Mouse (Mus musculus) monocyte, adult 5-6 weeks (primary cell): ENCODE measurements around the gene N4bp1. TPM values are rescaled to one million over a fixed set of nuclear protein-coding genes. Genes with fewer than 3 reads are reported as not detected.
A peak's percentile ranks its signal among the peaks of the same experiment; 100 is the strongest.

ENCODE experiments used
- ATAC-seq: fragments of 153-309, 156-312 bp; replicated peaks from 2 replicates; pipeline ENCODE4 v1.8.0; 2017; ENCODE audit warnings: mild to moderate bottlenecking; ENCODE audit not compliant: low TSS enrichment, insufficient number of reproducible peaks, severe bottlenecking, poor library complexity, low FRiP score
- total RNA-seq: library from RNA; stranded (forward); fragments of 200-1000, 200-491, 200-594 nt; gene quantifications from 3 replicates; pipeline ENCODE4 v1.2.3, GENCODE M21; 2017

The N4bp1 gene
- total RNA-seq, 1 experiment from 2014 or later, result 50.6 TPM

DNA sequence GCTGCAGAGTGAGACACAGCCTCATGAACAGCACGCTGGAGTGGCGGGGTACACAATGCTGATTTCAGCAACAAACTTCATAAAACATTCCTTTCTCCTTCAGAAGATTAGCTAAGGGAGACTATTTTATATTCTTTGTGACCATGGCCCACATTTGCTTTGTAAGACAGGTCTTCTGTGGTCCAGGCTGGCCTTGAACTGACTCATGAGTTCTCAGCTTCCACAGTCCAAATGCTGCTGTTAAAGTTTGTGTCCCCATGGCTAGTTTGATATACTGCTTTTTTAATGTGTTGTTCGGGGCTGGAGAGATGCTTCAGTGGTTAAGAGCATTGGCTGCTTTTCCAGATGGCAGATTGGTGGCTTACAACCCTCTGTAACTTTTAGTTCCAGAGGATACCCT, 17.0 kb downstream of the N4bp1 start:
- no peak for ATAC-seq

DNA sequence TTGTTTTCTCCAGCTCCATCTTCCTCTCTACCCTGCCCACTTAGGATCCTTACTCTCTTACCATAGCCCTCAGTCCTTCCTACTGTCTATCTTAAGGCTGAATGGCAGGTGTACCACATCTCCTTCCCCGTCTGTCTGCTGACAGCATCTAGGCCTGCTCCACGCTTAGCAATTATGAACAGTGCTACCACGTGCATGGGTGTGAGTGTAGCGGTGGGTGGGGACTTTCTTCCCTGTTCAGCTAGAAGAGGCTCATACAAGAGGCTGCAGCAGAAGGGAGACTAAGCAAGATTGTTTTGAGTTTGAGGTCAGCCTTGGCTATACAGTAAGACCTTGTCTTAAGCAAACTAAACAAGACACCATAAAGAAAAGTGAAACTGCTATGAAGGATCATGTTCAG, 20.3 kb downstream of the N4bp1 start:
- no peak for ATAC-seq

DNA sequence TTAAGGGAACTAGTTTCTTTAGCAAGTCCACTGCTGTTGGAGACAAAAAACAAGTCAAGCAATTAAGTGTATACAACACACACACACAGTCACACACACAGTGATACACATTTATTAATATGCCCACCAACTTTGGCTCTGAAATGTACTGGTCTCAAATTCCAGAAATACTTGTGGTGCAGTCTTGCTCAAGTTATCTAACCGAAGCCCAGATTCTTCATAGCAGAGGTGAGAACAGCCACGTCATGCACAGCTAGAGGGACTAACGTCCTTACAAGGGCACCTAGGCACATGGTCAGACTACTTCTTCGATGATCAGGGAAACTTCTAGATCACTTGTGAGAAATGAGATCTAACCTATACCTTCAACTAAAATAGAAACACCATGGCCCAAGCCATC, 22.2 kb downstream of the N4bp1 start:
- no peak for ATAC-seq

DNA sequence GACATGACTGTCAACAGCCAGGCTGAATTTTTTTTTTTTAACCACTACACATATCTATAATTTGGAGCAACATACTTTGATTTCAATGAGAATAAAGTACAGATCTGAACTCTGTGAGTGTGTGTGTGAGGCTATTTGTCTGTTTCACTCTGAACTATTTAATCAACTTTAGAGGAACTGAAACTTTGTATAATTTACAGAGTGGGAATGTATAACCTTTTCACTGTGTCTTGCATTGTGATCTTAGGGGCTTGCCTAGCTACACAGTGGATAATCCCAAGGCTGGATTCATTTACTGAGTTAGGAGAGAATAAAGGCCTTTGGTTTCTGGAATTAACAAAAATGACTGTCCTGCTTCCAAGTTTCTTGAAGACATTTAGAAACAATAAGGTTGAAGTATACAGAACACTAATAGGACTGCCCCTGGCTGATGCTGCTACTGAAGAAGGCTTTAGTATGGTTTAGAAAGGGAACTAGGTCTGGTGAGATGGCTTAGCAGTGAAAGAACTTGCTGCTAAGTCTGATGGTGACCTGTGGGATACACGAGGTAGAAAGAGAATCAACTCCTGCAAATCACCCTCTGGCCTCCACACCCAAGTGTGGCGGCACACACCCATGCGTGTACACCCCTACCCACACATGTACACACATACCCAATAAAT, 22.8 kb downstream of the N4bp1 start:
- 0 out of 2 replicates have a peak, but pooled peaks have one; percentile 29 for ATAC-seq

DNA sequence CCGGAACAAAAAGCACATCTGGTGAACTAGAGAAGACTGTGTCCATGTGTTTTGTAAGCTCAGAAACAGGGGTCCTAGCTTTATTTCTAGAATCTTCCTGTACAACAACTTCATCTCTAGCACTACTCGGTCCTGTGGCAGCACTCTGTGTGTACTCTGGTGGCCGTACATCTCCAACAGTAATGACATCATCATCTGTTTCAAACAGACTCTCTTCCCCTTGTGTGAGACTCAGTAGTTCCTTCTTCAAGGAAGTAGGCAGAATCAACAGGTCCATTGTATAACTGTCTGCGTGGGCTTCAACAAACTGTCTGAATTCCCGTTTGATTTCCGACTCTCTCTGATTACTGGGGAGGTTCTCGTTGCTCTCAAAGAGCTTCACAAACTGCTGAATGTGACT, 23.5 kb downstream of the N4bp1 start:
- ATAC-seq, result peak; percentile 51; the same call in 1 of the 2 replicates

DNA sequence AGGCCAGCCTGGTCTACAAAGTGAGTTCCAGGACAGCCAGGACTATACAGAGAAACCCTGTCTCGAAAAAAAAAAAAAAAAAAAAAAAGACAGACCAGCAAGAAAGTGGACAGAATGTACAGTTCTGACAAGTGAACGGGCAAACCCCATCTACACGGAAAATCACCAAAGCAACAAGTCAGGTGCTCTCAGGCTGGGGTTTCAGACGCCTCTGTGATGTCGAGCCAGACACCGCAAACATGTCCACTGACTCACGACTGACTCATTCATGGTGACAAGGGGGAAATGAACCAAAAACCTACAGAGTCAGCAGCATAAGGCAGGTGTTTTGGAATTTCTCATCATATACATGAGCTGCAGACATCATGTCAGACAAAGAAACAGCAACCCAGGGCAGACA, 28.8 kb downstream of the N4bp1 start:
- peak; percentile 57 for ATAC-seq

DNA sequence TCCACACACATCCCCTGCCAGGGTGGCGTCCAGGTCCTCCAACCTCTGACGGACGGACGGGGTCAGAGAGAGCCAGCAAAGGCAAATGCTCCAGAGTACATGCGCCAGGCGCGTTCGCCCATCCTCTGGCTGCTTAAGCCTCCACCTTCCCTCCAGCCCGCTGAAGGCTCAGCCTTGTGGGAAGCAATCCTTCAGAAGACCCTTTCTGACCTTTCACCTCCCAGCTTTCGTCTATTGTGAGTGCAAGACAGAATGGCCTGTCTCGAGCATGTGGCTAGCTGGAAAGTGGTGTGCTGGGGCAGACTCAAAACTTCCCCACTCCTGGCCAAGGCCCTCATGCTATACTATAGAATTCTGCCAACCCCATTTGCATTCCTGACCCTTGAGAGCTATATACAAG, 30.4 kb downstream of the N4bp1 start:
- no peak for ATAC-seq

DNA sequence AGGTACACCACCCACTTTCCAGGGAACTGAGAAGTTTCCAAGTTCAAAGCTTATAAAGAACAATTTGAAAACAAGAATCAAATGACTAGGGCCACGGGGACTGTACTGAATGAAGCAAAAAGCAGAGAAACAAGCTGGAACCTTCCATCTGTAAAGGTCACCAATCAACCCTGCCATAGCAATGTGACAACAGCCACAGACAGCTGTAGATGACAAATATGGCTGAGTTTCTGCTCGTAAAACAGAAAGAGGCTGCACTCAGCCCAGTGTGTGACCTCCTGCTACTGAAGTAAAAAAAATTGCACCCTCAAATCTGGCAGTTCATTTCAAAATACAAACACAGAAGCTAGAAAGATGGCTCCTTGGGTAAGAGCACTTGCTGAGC, 31.1 kb downstream of the N4bp1 start:
- no peak for ATAC-seq

DNA sequence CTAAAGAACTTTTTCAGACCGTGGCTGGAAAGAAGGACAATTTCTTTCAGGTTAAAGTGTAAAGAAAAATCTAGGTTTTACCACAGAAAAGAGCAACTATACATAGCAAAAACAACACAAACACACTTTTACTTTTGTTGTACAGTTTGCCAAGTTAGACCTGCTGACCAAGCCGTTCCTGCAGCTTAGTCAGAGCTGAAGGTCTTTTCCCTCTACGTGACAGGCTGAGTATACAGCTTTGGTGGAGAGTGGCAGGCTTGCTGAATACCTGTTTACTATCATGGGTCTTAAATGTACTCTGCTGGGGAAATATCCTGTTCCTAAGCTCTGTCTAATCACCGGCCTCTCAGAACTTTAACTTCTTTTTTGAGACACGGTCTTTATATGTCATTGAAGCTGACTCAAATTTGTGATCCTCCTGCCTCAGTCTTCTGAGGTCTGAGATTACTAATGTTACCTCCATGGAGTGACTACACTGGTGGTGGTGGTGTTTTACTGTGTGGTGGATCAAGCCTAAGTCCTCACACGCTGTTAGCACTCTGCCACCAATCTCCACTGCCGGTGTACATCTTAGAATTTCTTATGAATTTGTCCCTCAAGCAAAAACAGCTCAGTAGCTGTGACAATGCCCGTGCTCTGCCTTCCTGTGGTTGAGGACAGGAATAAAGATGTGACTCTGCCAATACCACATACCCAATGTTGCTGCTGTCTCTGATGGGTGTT, 31.6 kb downstream of the N4bp1 start:
- ATAC-seq, result peak; percentile 62; the same call in 1 of the 2 replicates

DNA sequence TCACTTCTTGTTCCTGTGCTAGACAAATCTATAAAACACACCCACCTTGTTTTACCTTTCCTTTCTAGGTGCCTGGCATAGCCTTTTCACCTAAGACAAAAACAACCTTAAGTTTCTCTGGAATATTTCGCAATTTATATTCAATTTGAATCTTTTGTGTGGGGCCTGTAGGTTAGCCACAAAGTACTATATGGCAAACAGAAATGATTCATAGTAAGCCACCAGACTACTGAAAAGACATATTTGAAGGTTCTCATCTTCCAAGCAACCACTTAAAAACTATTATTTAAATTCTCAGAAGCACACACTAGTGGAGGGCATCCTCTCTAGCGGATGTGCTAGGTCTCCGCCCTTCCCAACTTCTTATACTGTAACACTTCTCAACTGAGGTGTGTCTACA, 32.6 kb downstream of the N4bp1 start:
- no peak for ATAC-seq

DNA sequence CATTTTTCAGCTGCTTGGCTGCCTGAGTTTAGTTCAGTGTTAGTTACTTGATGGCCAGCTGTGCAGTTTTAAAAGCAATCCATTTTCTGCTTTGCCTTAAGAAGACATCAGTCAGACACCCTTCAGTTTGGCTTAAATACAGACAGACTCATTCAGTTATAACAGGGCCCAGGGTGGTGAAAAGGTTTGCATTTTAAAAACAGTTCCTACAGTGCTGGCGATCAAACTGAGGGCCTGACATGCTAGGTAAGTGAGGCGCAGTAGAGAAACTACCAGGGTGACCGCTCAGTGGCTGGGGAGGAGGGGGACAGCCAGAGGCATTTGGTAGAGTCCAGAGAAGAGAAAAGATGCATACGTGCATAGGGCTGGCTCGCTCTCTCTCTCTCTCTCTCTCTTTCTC, 36.2 kb downstream of the N4bp1 start:
- no peak for ATAC-seq

DNA sequence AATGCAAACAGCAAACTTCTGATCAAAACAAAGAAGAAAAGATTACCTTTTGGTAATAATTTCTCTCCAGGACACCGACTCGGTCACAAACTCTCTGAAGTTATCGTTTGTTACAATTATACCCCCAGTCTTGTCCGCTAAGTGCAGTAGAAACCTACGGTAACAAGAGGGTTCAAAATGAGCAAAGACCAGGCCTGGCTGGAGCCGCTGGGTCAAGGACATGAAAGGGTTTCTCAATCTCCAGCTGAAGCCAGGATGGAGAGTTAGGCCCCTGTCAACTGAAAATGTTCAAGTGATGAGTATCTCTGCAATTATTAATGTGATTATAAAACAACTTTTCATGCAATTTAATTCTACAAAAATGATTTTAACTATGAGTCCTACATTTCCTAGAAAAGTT, 36.7 kb downstream of the N4bp1 start:
- ATAC-seq, result no peak

DNA sequence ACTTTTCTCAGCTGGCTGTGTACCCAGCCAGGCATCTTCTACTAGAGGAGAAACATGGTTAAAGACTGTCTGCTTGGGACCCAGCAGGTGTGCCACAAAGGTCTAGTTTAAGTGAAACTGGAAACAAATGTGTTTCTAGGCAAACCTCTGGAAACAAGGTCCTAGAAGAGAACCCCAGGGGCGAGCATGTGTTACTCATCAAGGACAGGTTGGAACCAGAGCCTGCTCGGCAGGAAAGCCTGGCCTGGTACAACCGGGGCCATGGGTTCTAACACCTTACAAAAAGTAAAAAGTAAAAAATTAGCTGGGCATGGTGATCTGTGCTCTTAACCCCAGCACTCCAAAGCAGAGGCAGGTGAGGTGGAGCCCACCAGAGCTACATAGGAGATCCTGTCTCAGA, 38.0 kb downstream of the N4bp1 start:
- ATAC-seq, result no peak

DNA sequence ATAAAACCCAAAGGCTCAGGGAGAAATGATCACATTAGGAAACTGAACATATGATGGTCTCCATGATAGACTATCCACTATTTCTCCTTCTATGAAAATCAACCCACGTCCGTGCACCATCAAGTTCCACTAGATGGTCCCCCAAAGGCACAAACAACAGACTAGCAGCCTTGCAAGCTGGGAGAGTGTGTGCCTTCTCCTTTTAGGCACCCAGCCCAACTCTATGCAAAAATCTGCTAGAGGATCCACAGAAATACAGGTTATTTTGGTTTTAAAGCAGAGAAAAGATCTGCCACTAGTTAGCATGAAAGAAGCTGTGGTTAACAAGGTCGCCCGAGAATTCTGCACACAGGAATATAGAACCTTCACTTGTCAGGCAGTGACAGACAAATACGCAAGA, 39.2 kb downstream of the N4bp1 start:
- no peak for ATAC-seq

DNA sequence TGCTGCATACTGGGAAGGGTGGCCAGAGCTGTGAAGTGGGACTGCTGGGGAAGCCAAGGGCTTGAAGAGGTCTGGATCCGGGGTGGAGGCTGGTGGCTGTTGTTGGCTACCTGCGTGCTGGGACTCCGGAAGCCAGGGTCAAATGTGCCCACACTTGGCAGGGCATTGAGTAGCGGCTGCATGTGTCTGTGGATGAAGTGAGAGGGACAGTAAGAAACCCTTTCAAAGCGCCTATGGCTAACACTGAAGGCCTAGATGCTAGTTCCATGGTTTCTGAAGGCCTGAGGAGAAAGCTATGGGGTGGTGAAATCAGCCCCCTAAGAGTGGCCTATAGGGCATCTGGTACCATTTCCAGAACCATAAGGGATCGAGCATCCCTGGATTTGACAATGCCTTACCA, 40.2 kb downstream of the N4bp1 start:
- no peak for ATAC-seq

DNA sequence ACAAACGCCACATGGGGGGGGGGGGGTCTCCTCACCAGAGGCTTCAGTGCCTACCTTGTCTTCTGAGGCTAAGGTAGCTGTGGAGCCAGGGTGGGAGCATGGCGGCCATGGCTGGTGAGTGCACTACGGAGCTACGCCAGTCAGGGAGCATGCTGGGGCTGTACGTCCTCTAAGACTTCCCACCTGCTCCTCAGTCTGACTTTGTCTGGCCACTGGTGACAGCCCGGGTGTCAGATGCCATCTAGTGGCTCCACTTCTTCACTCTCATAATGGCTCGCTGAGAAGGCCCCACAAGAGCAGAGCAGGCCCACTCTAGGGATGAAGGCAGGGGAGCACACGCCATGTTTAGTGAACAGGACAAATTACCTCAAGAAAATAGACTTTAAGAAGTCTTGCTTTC, 41.2 kb downstream of the N4bp1 start:
- ATAC-seq, result no peak

DNA sequence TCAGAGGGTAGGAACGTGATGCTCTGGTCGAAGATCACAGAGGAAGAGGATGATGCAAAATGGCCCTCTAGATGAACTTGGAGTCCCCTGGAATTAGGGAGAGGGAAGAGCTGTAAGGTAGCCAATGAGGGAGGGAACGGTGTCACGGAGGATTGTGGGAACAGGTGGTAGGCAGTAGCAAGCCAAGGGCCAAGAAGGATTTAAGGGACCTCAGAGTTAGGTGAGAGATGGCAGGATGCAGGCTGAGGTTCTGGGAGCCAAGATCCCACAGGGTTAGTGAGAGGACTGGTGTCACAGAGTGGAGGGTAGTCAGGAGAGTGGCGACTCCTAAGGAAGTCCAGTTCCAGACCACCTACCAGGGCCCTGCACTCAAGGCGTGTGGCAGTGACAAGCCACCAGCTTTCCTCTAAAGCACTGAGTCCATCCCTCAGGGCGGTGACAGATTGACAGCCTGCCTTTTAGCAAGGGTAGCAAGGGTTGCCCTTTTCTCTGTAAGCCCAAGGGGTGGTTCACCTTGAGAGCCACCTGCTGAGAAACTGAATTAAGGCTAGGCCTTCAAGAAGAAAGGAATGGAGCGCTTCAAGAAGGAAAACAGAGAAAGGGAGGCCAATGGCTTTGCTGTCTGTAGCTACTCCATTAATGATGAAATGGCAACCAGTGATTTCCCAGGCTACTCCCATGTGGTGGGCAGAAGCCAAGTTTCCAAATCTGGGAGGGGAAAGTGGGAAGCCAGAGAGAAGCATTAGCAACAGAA, 43.3 kb downstream of the N4bp1 start:
- ATAC-seq, result no peak

DNA sequence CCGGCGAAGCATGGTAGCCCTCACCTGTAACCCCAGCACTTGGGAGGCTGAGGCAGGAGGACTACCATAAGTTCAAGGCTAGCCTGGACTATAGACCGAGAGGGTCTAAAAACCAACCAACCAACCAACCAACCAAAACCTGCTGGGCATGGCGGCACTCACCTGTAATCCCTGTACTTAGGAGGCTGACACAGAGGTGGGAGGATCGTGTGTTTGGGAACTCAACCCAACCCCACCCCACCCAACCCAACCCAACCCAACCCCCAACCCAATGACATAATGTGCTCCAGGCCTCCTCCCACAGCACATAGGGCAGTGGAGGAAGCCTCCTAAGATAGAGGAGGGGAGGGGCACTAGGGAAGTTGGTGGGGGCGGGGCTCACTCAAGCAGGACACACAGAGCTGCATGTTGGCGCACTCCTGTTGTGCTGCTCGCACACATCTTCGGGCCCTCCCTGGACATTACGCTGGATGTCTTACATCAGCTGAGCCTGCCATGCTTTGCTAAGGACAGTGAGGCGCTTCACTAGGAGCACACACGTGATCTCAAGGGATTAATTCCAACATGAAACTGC, 44.9 kb downstream of the N4bp1 start:
- no peak for ATAC-seq

DNA sequence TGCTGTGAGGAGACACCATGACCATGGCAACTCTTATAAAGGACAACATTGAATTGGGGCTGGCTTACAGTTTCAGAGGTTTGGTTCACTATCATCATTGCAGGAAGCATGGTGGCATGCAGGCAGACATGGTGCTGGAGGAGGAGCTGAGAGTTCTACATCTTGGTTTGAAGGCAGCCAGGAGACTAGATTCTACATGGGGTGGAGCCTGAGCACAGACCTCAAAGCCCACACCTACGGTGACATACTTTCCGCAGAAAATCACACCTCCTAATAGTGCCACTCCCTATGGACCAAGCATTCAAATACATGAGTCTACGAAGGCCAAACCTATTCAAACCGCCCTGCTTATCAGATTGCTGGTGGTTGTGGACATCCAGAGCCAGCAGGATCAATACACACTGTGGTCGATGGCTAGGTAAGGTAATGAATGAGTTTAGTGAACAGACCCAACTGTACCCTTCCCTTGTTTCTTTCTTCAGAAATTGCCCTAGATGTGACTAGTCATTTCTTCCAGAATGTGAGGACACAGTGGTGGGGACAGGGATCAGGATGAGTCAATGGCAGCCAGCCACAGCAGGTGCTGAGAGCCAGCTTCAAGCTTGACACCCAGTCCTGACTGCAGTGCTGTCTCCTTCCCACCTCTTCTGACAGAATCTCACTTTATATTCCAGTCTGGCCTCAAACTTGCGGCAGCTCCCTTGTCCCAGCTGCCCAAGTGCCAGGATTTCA, 46.2 kb downstream of the N4bp1 start:
- ATAC-seq, result no peak
